Mouse (Mus musculus): ENCODE data around the gene Olfr330.
A peak's percentile ranks its signal among the peaks of the same experiment; 100 is the strongest.
"Not testable (repeated sequence)": the region's sequence is repeated elsewhere in the genome, so short reads cannot be mapped to it uniquely, and the experiment has no call there.

Olfr330 gene

DNA sequence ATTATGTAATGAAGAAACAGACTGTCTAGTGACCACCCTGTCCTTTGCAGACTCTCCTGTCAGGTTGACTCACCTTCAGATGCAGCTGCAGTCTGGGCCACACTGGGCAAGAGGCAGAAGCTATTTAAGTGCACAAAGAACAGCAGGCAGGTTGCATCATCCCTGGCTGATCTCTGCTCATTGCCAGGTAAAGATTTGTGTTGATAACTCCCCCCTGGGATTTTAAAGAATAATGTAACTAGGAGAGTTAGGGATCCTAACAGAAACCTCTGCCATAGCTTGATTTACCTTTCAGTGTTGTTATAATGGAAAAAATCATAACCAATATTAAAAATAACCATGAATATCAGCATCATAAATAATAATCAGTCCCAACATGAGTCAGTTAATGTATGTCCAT lies at the start of gene Olfr330:
Gene Olfr330 (minus strand): TSS at position 101 of the 400 bp plus-strand sequence.
- DNase-seq (ENCODE audit: low spot score in 2 of 2): not testable (repeated sequence)

DNA sequence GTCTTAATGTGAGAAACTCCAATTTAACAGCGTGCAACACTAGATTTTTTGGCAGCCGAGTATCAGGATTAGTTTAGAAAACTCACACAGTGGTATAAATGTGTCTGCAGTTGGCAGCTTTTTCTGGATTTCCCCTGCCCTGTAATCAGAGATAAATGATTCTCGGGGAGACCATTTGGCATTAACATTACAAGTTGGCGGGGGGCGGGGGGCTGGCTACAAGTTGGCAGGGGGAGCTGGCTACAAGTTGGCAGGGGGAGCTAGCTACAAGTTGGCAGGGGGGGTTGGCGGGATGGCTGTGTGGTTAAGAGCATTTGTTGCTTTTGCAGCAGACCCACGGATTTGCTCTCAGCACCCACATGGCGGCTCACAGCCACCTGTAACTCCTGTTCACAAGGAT lies 44.0 kb upstream of the Olfr330 start:
- DNase-seq (ENCODE audit: low spot score in 2 of 2): no peak

DNA sequence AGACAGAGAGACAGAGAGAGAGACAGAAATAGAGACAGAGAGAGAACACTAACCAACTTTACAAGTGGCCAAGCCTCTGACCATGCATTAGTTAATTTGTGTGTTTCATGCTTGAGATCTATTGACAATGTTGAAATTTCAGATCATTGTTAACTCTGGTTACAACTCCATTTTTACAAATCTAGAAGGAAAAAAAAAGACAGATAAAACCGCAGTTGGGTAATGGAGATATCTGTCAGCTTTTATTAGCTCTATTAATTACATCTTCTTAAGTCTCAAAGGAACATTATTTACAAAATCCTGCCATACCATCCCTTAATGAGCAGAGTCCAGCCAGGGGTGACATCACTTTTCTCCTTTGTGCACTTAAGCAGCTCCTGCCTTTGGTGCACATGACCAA lies 42.8 kb upstream of the Olfr330 start, which contains the start of gene Olfr325:
Gene Olfr325 (plus strand): TSS at position 301 of the 400 bp plus-strand sequence.
- no peak for DNase-seq (ENCODE audit: low spot score in 2 of 2)

DNA sequence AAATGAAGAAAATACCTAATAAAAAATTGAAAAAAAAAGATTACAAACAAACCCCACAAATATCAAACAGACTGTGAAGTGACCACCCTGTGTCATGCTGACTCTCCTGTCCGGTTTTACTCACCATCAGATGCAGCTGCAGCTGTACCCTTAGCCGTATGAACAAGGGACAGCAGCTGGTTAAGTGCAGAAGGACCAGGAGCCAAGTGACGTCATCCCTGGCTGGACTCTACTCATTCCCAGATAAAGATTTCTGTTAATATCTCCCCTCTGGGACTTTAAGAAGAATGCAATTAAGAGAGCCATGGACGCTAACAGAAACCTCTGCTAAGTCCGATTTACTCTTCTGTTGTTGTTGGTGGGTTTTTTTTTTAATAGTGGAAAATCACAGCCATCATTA lies 35.8 kb upstream of the Olfr330 start, which contains the start of gene Olfr224:
Gene Olfr224 (minus strand): TSS at position 149 of the 400 bp plus-strand sequence.
- no peak for DNase-seq (ENCODE audit: low spot score in 2 of 2)

DNA sequence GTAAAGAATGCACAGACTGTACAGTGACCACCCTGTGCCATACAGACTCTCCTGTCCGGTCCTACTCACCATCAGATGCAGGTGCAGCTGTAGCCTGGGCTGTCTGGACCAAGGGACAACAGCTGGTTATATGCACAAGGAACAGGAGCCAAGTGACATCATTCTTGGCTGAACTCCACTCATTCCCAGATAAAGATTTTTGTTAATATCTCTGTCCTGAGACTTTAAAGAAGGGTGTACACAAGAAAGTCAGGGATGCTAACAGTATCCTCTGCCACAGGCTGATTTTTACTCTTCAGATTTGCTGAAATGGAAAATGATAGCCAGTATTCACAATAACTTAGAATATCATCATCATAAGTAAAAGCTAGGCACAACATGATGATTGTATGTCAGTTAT lies 20.9 kb upstream of the Olfr330 start, which contains the start of gene Olfr328:
Gene Olfr328 (minus strand): TSS at position 101 of the 400 bp plus-strand sequence.
- no peak for DNase-seq (ENCODE audit: low spot score in 2 of 2)

DNA sequence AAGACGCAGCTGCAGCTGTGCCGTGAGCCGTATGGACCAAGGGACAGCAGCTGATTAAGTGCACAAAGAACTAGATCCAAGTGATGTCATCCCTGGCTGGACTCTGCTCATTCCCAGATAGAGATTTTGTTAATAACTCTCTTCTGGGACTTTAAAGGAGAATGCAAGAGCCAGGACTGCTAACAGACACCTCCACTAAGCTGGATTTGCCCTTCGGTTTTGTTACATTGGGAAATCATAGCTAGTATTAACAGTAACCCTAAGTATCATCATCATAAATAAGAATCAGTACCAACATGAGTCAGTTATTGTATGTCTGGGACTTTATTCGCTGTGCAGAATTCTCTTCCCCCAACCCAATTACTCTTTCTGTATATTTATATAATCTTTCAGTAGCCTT lies 11.7 kb upstream of the Olfr330 start, which contains the start of gene Olfr329-ps:
Gene Olfr329-ps (minus strand): TSS at position 101 of the 400 bp plus-strand sequence.
- no peak for DNase-seq (ENCODE audit: low spot score in 2 of 2)

DNA sequence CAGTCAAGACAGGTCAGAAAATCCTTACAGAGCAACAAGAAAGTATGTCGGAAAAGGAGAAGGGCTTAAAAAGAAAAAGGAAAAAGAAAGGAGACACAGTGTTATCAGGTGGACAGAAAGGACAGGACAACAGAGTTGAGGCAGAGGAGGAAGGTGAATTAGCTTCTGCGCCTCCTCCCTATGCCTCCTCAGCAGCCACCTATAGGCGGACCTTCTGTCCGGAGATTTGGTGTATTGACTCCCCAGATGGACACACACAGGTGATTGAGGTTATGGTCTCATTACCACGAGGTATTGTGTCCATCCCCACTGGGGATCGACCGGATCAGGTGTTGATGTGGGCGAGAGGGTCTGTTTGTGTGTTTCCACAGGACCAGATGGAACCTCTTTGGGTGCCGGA lies 14.9 kb downstream of the Olfr330 start:
- DNase-seq (ENCODE audit: low spot score in 2 of 2): peak; percentile 21 to 23

DNA sequence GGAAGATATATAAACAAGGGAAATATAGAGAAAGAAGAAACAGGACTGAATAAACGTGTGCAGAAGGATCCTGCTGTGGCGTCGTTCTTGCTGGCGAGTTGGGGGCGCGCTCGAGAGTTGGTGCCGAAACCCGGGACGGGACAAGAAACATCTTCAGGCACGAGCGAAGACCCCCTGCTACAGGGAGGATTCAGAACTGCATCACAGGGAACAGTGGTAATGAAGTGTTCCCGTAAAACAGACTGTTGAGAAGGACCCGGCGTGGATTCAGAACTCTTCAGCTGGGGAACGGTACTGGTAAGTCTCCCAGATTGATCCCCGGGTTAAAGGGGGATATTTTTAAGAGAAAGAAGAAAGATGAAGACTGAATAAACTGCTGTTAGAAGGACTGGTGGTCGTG lies 15.7 kb downstream of the Olfr330 start:
- peak; percentile 81 to 91 for DNase-seq (ENCODE audit: low spot score in 2 of 2)

DNA sequence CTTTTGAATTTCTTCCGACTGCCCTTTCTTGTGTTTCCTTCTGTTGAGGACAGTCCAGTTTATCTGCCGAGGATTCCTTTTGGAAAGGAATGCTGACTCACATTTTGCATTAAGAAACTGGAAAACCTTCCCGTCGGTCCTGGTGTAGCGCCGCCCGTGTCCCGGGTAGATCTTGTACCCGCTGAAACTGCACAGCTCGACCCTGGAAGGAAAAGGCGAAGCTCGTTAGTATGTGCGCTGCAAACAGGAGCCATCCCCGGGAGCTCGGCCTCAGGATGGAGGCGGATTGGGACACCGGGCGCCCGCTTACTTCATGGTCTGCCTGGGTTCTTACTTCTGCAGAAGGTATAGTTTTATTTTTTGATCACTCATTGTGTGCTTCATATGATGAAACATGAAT lies 25.6 kb downstream of the Olfr330 start:
- not testable (repeated sequence) for DNase-seq (ENCODE audit: low spot score in 2 of 2)

DNA sequence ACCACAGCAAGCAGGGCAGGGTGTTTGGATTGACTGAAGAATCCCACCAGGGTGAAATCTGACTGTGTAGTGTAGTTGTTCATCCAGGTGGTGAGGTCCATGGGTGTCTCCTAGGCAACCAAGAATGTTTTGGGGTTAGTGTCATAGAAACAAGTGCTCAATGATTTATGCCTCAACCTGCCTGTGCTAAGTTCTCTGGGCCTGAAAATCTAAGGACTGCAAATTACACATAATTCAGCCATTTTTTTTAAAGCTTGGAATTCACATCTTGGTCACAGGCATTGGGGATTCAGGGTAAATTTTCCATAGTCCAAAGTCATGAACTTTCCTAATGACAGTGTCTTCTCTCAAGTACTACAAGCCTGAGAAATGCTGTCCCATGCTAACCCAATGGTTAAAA lies 32.2 kb downstream of the Olfr330 start, which contains the start of gene Olfr331:
Gene Olfr331 (minus strand): TSS at position 101 of the 400 bp plus-strand sequence.
- DNase-seq (ENCODE audit: low spot score in 2 of 2): not testable (repeated sequence)

DNA sequence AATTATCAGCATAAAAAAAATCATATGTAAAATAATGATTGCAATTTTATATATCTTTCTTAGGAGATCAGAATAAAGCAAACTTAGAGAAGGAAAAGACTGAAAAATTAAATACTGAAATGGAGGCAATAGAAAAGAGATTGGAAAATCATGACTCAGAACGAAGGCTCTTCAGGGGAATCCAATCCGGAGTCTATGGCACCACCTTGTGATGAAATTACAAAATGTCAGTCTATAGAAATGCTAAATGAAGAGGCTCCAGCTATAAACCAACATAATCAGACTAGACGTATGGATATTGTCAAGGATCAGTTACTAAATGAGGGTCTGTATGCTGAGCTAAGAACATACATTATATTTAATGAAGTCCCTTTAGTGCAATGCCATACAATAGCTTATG lies 35.3 kb downstream of the Olfr330 start:
- no peak for DNase-seq (ENCODE audit: low spot score in 2 of 2)

DNA sequence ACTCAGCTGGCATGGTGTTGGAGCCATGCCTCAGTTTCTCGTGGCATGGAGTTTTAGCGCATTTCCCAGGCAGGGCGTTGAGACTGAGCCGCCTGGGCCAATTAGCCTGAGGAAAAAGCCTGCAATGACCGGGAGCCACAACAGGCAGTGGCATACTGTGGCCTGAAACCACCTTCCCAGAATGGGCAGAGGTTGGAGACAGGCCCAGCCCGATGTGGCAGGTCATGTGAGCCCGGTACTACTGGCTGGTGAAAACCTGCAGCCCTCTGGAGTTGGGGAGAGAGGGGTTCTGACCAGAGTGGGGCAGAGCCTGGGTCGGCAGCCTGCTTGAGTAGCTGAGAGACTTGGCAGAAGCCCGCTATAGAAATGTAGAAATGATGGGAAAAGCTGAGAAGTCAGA lies 35.9 kb downstream of the Olfr330 start:
- DNase-seq (ENCODE audit: low spot score in 2 of 2): no peak

DNA sequence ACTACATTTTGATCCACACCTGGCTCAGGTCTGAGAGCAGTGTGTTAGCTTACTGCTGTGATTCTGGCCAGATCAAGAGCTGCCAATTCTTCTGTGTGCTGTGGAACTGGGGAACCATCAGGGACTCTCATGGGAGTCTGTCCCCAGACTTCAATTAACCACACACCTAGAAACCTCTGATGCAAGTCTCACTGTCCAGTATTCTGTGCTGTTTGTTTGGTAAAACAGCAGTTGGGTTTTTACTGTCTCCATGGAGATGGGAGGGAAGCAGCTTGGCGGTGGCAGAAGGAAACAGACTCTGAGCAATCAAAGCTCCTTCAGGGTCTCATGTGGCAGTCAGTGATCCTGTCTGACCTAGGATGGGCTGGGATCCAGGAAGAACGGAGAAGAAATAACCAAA lies 42.2 kb downstream of the Olfr330 start, which contains the start of gene Olfr332:
Gene Olfr332 (minus strand): TSS at position 101 of the 400 bp plus-strand sequence.
- no peak for DNase-seq (ENCODE audit: low spot score in 2 of 2)
